Mouse (Mus musculus) subcutaneous adipose tissue, adult 2 months (tissue): ENCODE measurements around the gene Cdkl5. TPM values are rescaled to one million over a fixed set of nuclear protein-coding genes. Genes with fewer than 3 reads are reported as not detected.

Source experiments
- polyA plus RNA-seq: library from polyadenylated mRNA; depleted of rRNA; stranded (reverse); fragments of >200 nt; gene quantifications from 2 replicates; pipeline ENCODE4 v1.2.3, GENCODE M21; 2012; ENCODE audit warnings: low replicate concordance; rRNA removed

The Cdkl5 gene
- polyA plus RNA-seq = 0.42 and 1.1 TPM in 2 replicates

DNA sequence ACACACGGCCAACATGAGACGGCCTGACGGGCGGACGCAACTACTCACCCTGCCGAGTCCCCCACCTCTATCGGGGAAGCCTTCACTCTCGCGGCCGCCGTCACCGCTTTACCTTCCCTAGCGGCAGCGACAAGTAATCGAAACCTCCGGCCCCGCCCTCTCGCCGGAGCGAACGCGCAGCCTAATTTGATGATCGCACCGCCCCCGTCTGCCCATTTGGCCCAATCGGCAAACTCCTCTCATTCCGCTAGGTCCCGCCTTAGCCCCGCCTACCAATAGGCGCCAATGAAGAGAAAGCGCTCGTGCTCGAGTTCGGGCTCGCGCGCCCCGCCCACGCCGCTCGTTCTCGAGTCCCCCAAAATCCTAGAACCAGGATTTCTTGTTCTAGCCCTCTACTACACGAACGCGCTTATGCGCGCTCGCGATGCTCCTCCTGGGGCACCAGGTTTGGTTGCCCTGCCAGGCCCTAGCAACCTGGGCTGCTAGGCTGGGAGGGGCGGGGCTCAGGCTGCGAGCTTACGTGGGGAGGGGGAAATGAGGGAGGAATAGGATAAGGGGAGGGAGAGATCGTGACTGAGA lies at the start of gene Cdkl5:
Cdkl5 (minus strand) TSS at position 162 of the 579 bp plus-strand sequence.

DNA sequence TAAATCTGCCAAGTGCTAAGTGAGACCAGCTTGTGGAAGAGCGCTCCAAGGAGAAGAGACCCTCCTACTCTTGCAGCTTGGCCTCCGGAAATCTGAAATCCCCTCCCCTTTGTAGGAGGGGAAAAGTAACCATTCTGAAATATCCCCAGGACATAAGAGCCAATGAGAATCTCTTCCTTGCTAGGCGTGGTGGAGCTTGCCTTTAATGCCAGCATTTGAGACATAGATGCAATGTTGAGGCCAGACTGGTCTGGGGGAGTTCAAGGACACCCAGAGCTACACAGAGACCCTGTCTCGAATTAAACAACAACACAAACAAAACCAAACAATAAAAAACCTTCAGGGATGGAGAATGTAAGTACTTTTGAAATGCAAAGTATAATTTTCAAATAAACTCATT lies 87.6 kb downstream of the Cdkl5 start, which contains the start of gene Gja6:
Gja6 (minus strand) TSS at position 101 of the 400 bp plus-strand sequence.

DNA sequence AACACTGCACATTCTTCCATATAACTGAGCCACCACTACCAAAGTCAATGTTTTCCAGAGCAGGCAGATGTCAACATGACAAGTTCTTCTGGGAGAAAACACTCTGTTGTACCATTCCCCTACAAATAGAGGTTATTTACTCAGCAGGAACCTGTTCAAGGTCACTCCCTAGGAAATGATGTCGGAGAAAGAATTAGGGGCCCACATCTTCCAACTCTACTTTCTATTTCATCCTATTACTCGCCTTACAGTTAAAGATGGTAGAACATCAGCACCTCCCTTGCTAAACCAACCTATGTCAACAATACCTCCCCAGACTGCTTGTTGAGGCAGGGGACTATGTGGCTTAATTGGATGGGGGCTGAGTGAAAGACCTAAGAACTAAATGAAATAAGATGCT lies 226.8 kb downstream of the Cdkl5 start, which contains the start of gene Rs1:
Rs1 (plus strand) TSS at position 301 of the 400 bp plus-strand sequence.

GRCm38 (mm10) chrX:160735650-160736049 lies 258.9 kb downstream of the Cdkl5 start, which contains the start of gene Ppef1:
Ppef1 (minus strand) TSS chrX:160735765.

Other genes starting within 250 kb of the Cdkl5 start
- gene Rs1, start 226.7 kb downstream of the Cdkl5 start, polyA plus RNA-seq = not detected in 2 replicates
- gene Gja6, start 87.7 kb downstream of the Cdkl5 start, polyA plus RNA-seq = 0.07 TPM in 1 of 2 replicates, not detected in the other
- gene Scml2, start 122.5 kb upstream of the Cdkl5 start, polyA plus RNA-seq = 0.30 and 1.0 TPM in 2 replicates